Mouse (Mus musculus): ENCODE measurements at regions not wholly inside any gene's neighbourhood (a gene's known extent, or its start where the extent isn't known, plus 50 kb on each side); places are given as distances from the start of the nearest gene placed in this dataset.
A peak's percentile ranks its signal among the peaks of the same experiment; 100 is the strongest.

DNA sequence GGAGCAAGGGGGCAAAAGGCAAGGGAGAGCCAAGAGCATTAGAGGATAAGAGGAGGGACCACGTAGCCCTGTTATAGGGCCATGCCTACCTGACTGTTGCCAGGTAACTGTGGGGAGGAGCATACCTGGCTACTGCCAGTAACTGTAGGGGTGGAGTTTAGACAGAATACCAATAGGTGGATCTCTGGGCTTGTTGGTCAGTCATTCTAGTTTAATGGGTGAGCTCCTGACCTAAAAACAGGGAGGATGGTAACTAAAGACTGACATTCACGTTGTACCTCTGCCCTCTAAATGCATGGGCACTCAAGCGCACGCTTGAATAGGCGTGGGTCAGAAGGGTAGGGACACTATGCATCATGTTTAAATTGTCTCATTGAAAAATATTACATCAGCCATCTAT, 165.8 kb upstream of the Plekha5 start:
- TF ChIP-seq FLI1 (IDR thresholded peaks at IDR 0.05; ENCODE audit: low read length) (no peak), GATA1 (IDR thresholded peaks at IDR 0.05; ENCODE audit: borderline replicate concordance, low read length) (no peak)
- Histone ChIP-seq H3K36me3 (replicated peaks; ENCODE audit: low read length) (no peaks in the 10 kb centered on the region), H3K9me3 (peaks cover 20% of the 10 kb centered on the region), H3K27me3 (replicated peaks) (no peaks in the 10 kb centered on the region), H3K4me3 (replicated peaks) (no peak overlapping the region), H3K4me1 (no peaks in the 10 kb centered on the region)

DNA sequence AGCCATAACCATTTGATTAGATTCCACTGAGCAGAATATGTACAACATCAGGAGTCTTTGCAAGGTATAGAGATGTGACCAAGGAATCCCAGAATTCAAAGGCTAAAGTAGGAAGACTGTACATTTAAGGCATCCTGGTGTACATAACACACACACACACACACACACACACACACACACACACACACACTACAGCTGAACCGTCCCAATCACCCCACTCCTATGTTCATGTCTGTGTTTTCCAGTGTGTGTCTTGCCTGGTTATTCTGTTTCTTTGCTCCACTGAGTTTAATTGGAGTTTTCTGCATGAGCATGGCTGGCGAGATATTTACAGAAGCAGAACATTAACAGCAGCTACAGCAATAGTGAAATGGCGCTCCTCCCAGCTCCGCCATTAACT, 172.3 kb upstream of the Plekha5 start:
- H3K4me1 ChIP-seq = no peaks in the 10 kb centered on the region
- H3K9me3 ChIP-seq = peaks cover 16% of the 10 kb centered on the region
- no peaks in the 10 kb centered on the region for H3K27me3 ChIP-seq (replicated peaks)
- H3K36me3 ChIP-seq (replicated peaks; ENCODE audit: low read length) = no peaks in the 10 kb centered on the region
- no peak overlapping the region for H3K4me3 ChIP-seq (replicated peaks)
- no peak for TF ChIP-seq GATA1 (IDR thresholded peaks at IDR 0.05; ENCODE audit: borderline replicate concordance, low read length)
- no peak for TF ChIP-seq FLI1 (IDR thresholded peaks at IDR 0.05; ENCODE audit: low read length)

- TF ChIP-seq GATA1 (IDR thresholded peaks at IDR 0.05; ENCODE audit: borderline replicate concordance, low read length) = no peak
- TF ChIP-seq FLI1 (IDR thresholded peaks at IDR 0.05; ENCODE audit: low read length) = no peak
- no peaks in the 10 kb centered on the region for H3K36me3 ChIP-seq (replicated peaks; ENCODE audit: low read length)
- H3K27me3 ChIP-seq (replicated peaks) = no peaks in the 10 kb centered on the region
- no peaks in the 10 kb centered on the region for H3K4me1 ChIP-seq
- peak overlapping the region; percentile 2 for H3K4me3 ChIP-seq (replicated peaks)
- H3K9me3 ChIP-seq = peaks cover 33% of the 10 kb centered on the region
Measured at GRCm38 (mm10) chr6:140243411-140244151, 180.3 kb upstream of the Plekha5 start.

DNA sequence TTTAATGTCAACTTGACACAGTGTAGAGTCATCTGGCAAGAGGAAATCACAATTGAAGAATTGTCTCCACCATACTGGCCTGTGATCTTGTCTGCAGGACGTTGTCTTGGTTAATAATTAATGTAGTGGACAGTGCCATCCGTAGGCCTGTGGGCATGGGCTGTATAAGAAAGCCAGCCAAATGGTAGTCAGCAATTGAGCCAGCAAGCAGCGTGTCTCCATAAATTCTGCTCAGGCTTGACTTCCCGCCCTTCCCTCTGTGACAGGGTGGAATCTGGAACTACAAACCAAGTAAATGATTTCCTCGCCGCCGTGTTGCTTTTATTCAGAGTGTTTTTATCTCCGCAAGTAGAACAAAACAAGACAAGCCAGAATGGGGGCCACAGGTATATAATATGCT, 184.5 kb upstream of the Plekha5 start:
- Histone ChIP-seq H3K4me3 (replicated peaks) (no peak overlapping the region), H3K9me3 (peaks cover 31% of the 10 kb centered on the region)
- TF ChIP-seq FLI1 (IDR thresholded peaks at IDR 0.05; ENCODE audit: low read length) (no peak), GATA1 (IDR thresholded peaks at IDR 0.05; ENCODE audit: borderline replicate concordance, low read length) (no peak)

GRCm38 (mm10) chr6:140231537-140231936, 190.3 kb upstream of the Plcz1 start:
- no peak for TF ChIP-seq GATA1 (IDR thresholded peaks at IDR 0.05; ENCODE audit: borderline replicate concordance, low read length)
- no peak for TF ChIP-seq FLI1 (IDR thresholded peaks at IDR 0.05; ENCODE audit: low read length)

More for the DNA sequence above, 184.5 kb upstream of the Plekha5 start:
- no peaks in the 10 kb centered on the region for H3K4me1 ChIP-seq
- H3K27me3 ChIP-seq (replicated peaks) = no peaks in the 10 kb centered on the region
- no peaks in the 10 kb centered on the region for H3K36me3 ChIP-seq (replicated peaks; ENCODE audit: low read length)

GRCm38 (mm10) chr6:140229295-140229694, 188.0 kb upstream of the Plcz1 start:
- Histone ChIP-seq H3K27me3 (replicated peaks) (no peaks in the 10 kb centered on the region), H3K4me3 (replicated peaks) (no peak overlapping the region), H3K36me3 (replicated peaks; ENCODE audit: low read length) (no peaks in the 10 kb centered on the region), H3K9me3 (peaks cover 19% of the 10 kb centered on the region), H3K4me1 (no peaks in the 10 kb centered on the region)
- TF ChIP-seq FLI1 (IDR thresholded peaks at IDR 0.05; ENCODE audit: low read length) (no peak), GATA1 (IDR thresholded peaks at IDR 0.05; ENCODE audit: borderline replicate concordance, low read length) (no peak)

More at GRCm38 (mm10) chr6:140231537-140231936, 190.3 kb upstream of the Plcz1 start:
- Histone ChIP-seq H3K4me3 (replicated peaks) (no peak overlapping the region), H3K9me3 (peaks cover 23% of the 10 kb centered on the region), H3K27me3 (replicated peaks) (no peaks in the 10 kb centered on the region), H3K4me1 (no peaks in the 10 kb centered on the region), H3K36me3 (replicated peaks; ENCODE audit: low read length) (no peaks in the 10 kb centered on the region)

DNA sequence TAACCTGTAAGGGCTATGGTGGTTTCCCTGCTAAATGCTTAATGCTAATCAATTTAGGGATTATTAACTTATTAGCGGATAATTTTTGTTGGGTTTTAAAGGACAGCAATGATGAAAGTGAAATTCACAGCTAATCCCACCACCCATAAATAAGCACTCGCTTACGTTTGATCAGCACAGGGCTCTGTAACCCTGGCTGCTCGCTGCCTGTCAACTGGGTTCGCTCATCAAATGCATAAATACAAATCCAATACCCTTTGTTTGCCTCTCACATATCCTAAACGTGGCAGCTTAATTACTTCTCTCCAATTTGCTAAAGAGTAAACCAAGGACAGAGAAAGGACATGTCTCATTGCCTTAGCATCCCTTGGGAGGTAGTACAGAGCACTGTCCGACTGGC, 187.5 kb upstream of the Plcz1 start:
- TF ChIP-seq FLI1 (IDR thresholded peaks at IDR 0.05; ENCODE audit: low read length) = no peak
- no peak for TF ChIP-seq GATA1 (IDR thresholded peaks at IDR 0.05; ENCODE audit: borderline replicate concordance, low read length)
- no peaks in the 10 kb centered on the region for H3K36me3 ChIP-seq (replicated peaks; ENCODE audit: low read length)
- H3K4me1 ChIP-seq = no peaks in the 10 kb centered on the region
- H3K4me3 ChIP-seq (replicated peaks) = no peak overlapping the region
- H3K27me3 ChIP-seq (replicated peaks) = no peaks in the 10 kb centered on the region
- H3K9me3 ChIP-seq = peaks cover 19% of the 10 kb centered on the region

- TF ChIP-seq GATA1 (IDR thresholded peaks at IDR 0.05; ENCODE audit: borderline replicate concordance, low read length) (no peak), FLI1 (IDR thresholded peaks at IDR 0.05; ENCODE audit: low read length) (no peak)
- peaks cover 22% of the 10 kb centered on the region for H3K9me3 ChIP-seq
- no peaks in the 10 kb centered on the region for H3K36me3 ChIP-seq (replicated peaks; ENCODE audit: low read length)
- H3K4me1 ChIP-seq = no peaks in the 10 kb centered on the region
- H3K27me3 ChIP-seq (replicated peaks) = no peaks in the 10 kb centered on the region
- H3K4me3 ChIP-seq (replicated peaks) = no peak overlapping the region
Measured at GRCm38 (mm10) chr6:140222534-140223324, 181.5 kb upstream of the Plcz1 start.

DNA sequence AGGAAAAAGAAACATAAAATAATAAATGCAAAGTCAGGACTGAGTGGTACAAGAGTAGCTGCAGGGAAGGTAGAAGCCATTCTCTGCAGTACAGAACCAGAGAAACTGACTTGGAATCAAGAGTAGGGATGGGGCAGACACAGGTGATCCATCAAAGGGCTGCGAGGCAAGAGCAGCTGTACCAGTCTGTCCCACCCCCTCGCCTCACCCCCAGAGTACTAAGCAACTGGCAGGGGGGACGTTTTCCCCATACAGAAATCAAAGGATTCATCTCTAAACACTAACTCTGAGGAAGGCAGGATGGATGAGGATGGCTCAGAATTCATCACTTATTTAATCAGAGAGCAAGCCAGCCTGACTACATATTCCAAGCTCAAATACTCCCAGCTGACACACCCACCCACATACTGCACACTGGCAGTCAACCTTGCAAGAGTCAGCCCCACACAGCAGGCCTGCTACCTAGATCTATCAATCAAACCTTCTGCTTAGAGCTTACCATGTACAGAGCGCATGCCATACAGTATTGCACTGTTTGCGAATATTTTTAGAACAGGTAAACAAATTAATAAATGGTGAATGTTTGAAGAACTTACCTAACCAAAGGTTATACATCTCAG, 180.5 kb upstream of the Plcz1 start:
- H3K9me3 ChIP-seq = peaks cover 22% of the 10 kb centered on the region
- no peaks in the 10 kb centered on the region for H3K4me1 ChIP-seq
- no peaks in the 10 kb centered on the region for H3K27me3 ChIP-seq (replicated peaks)
- TF ChIP-seq GATA1 (IDR thresholded peaks at IDR 0.05; ENCODE audit: borderline replicate concordance, low read length) (no peak), FLI1 (IDR thresholded peaks at IDR 0.05; ENCODE audit: low read length) (no peak)
- H3K4me3 ChIP-seq (replicated peaks) = no peak overlapping the region
- H3K36me3 ChIP-seq (replicated peaks; ENCODE audit: low read length) = no peaks in the 10 kb centered on the region

DNA sequence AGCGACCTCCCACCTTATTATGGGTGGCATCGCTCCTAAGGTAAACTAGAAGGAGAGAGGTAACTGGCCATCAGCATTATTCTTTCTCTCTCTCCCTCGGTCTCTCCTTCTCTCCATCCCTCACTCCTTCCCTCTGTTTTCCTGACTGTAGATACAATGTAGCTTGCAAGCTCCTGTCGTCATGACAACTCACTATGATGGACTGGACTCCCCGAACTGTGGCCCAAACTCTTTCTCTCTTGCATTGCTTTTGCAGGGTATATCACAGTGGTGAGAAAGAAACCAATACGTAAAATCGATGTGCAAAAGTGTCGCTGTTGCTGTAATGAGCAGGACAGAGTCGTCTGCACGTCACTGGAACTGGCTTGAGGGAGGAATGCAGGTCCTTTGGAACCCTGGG, 177.5 kb upstream of the Plcz1 start:
- Histone ChIP-seq H3K27me3 (replicated peaks) (no peaks in the 10 kb centered on the region), H3K4me1 (no peaks in the 10 kb centered on the region), H3K36me3 (replicated peaks; ENCODE audit: low read length) (no peaks in the 10 kb centered on the region), H3K9me3 (peaks cover 30% of the 10 kb centered on the region), H3K4me3 (replicated peaks) (no peak overlapping the region)
- TF ChIP-seq FLI1 (IDR thresholded peaks at IDR 0.05; ENCODE audit: low read length) (no peak), GATA1 (IDR thresholded peaks at IDR 0.05; ENCODE audit: borderline replicate concordance, low read length) (no peak)

All from megakaryocyte, embryonic 14.5 days (primary cell).